Mouse (Mus musculus): ENCODE results near the gene Gstp1. TPM values are rescaled to one million over a fixed set of nuclear protein-coding genes. Genes with fewer than 3 reads are reported as not detected.

The Gstp1 gene
- polyA plus RNA-seq (2014; fragmentation: Illumina TruSeq; extraction: RNeasy Lipid Tissue Mini Kit (QIAGEN cat#74804); ENCODE audit: low read depth, low replicate concordance) = 408 TPM

GRCm38 (mm10) chr19:4037788-4038232 lies at the start of gene Gstp1:
Gstp1 (minus strand) TSS chr19:4037985.

GRCm38 (mm10) chr19:4081394-4081793 lies 43.6 kb upstream of the Gstp1 start, which contains the start of gene Cabp2:
Cabp2 (plus strand) TSS chr19:4081578.

GRCm38 (mm10) chr19:4059069-4059740 lies 21.4 kb upstream of the Gstp1 start, which contains the start of gene Gstp3:
Gstp3 (minus strand) TSS chr19:4059569.

GRCm38 (mm10) chr19:4045966-4046865 lies 8.4 kb upstream of the Gstp1 start, which contains the start of gene Gstp2:
Gstp2 (minus strand) TSS chr19:4046023.

GRCm38 (mm10) chr19:4012432-4013022 lies 25.3 kb downstream of the Gstp1 start, which contains the start of gene Ndufv1:
Ndufv1 (minus strand) TSS chr19:4012806.

GRCm38 (mm10) chr19:4003112-4003511 lies 34.7 kb downstream of the Gstp1 start, which contains the start of gene Doc2g:
Doc2g (plus strand) TSS chr19:4003313.

GRCm38 (mm10) chr19:4000119-4000900 lies 37.5 kb downstream of the Gstp1 start, which contains the start of the genes Nudt8 and Gm49405:
Nudt8 (plus strand) TSS chr19:4000580.
Gm49405 (plus strand) TSS chr19:4000626.

GRCm38 (mm10) chr19:3992416-3992815 lies 45.4 kb downstream of the Gstp1 start, which contains the start of gene Tbx10:
Tbx10 (plus strand) TSS chr19:3992752.

GRCm38 (mm10) chr19:3986334-3986733 lies 51.5 kb downstream of the Gstp1 start, which contains the start of gene Acy3:
Acy3 (plus strand) TSS chr19:3986570.

Other genes with a start within 250 kb of the Gstp1 start
- 57.2 TPM for gene Chka, start 186.2 kb downstream of the Gstp1 start, polyA plus RNA-seq (2014; fragmentation: Illumina TruSeq; extraction: RNeasy Lipid Tissue Mini Kit (QIAGEN cat#74804); ENCODE audit: low read depth, low replicate concordance)
- gene Tcirg1, start 130.9 kb downstream of the Gstp1 start, polyA plus RNA-seq (2014; fragmentation: Illumina TruSeq; extraction: RNeasy Lipid Tissue Mini Kit (QIAGEN cat#74804); ENCODE audit: low read depth, low replicate concordance) = 33.4 TPM
- 112 TPM for gene Ndufs8, start 125.2 kb downstream of the Gstp1 start, polyA plus RNA-seq (2014; fragmentation: Illumina TruSeq; extraction: RNeasy Lipid Tissue Mini Kit (QIAGEN cat#74804); ENCODE audit: low read depth, low replicate concordance)
- gene Aldh3b1, start 108.2 kb downstream of the Gstp1 start, polyA plus RNA-seq (2014; fragmentation: Illumina TruSeq; extraction: RNeasy Lipid Tissue Mini Kit (QIAGEN cat#74804); ENCODE audit: low read depth, low replicate concordance) = 8.3 TPM
- 55.5 TPM for gene Unc93b1, start 102.8 kb downstream of the Gstp1 start, polyA plus RNA-seq (2014; fragmentation: Illumina TruSeq; extraction: RNeasy Lipid Tissue Mini Kit (QIAGEN cat#74804); ENCODE audit: low read depth, low replicate concordance)
- 0.15 TPM for gene Aldh3b3, start 79.3 kb downstream of the Gstp1 start, polyA plus RNA-seq (2014; fragmentation: Illumina TruSeq; extraction: RNeasy Lipid Tissue Mini Kit (QIAGEN cat#74804); ENCODE audit: low read depth, low replicate concordance)
- 10.9 TPM for gene Aldh3b2, start 65.7 kb downstream of the Gstp1 start, polyA plus RNA-seq (2014; fragmentation: Illumina TruSeq; extraction: RNeasy Lipid Tissue Mini Kit (QIAGEN cat#74804); ENCODE audit: low read depth, low replicate concordance)
- gene Acy3, start 51.4 kb downstream of the Gstp1 start, polyA plus RNA-seq (2014; fragmentation: Illumina TruSeq; extraction: RNeasy Lipid Tissue Mini Kit (QIAGEN cat#74804); ENCODE audit: low read depth, low replicate concordance) = 32.3 TPM
- gene Tbx10, start 45.2 kb downstream of the Gstp1 start, polyA plus RNA-seq (2014; fragmentation: Illumina TruSeq; extraction: RNeasy Lipid Tissue Mini Kit (QIAGEN cat#74804); ENCODE audit: low read depth, low replicate concordance) = not detected
- 25.3 TPM for gene Nudt8, start 37.4 kb downstream of the Gstp1 start, polyA plus RNA-seq (2014; fragmentation: Illumina TruSeq; extraction: RNeasy Lipid Tissue Mini Kit (QIAGEN cat#74804); ENCODE audit: low read depth, low replicate concordance)
- 2.5 TPM for gene Gm49405, start 37.4 kb downstream of the Gstp1 start, polyA plus RNA-seq (2014; fragmentation: Illumina TruSeq; extraction: RNeasy Lipid Tissue Mini Kit (QIAGEN cat#74804); ENCODE audit: low read depth, low replicate concordance)
- 3.2 TPM for gene Doc2g, start 34.7 kb downstream of the Gstp1 start, polyA plus RNA-seq (2014; fragmentation: Illumina TruSeq; extraction: RNeasy Lipid Tissue Mini Kit (QIAGEN cat#74804); ENCODE audit: low read depth, low replicate concordance)
- 124 TPM for gene Ndufv1, start 25.2 kb downstream of the Gstp1 start, polyA plus RNA-seq (2014; fragmentation: Illumina TruSeq; extraction: RNeasy Lipid Tissue Mini Kit (QIAGEN cat#74804); ENCODE audit: low read depth, low replicate concordance)
- gene Gstp2, start 8.0 kb upstream of the Gstp1 start, polyA plus RNA-seq (2014; fragmentation: Illumina TruSeq; extraction: RNeasy Lipid Tissue Mini Kit (QIAGEN cat#74804); ENCODE audit: low read depth, low replicate concordance) = 25.3 TPM
- 0.71 TPM for gene Gstp3, start 21.6 kb upstream of the Gstp1 start, polyA plus RNA-seq (2014; fragmentation: Illumina TruSeq; extraction: RNeasy Lipid Tissue Mini Kit (QIAGEN cat#74804); ENCODE audit: low read depth, low replicate concordance)
- not detected for gene Cabp2, start 43.6 kb upstream of the Gstp1 start, polyA plus RNA-seq (2014; fragmentation: Illumina TruSeq; extraction: RNeasy Lipid Tissue Mini Kit (QIAGEN cat#74804); ENCODE audit: low read depth, low replicate concordance)
- gene Cdk2ap2, start 59.2 kb upstream of the Gstp1 start, polyA plus RNA-seq (2014; fragmentation: Illumina TruSeq; extraction: RNeasy Lipid Tissue Mini Kit (QIAGEN cat#74804); ENCODE audit: low read depth, low replicate concordance) = 93.4 TPM
- gene Pitpnm1, start 62.0 kb upstream of the Gstp1 start, polyA plus RNA-seq (2014; fragmentation: Illumina TruSeq; extraction: RNeasy Lipid Tissue Mini Kit (QIAGEN cat#74804); ENCODE audit: low read depth, low replicate concordance) = 29.6 TPM
- gene Aip, start 87.9 kb upstream of the Gstp1 start, polyA plus RNA-seq (2014; fragmentation: Illumina TruSeq; extraction: RNeasy Lipid Tissue Mini Kit (QIAGEN cat#74804); ENCODE audit: low read depth, low replicate concordance) = 74.7 TPM
- gene Gpr152, start 101.8 kb upstream of the Gstp1 start, polyA plus RNA-seq (2014; fragmentation: Illumina TruSeq; extraction: RNeasy Lipid Tissue Mini Kit (QIAGEN cat#74804); ENCODE audit: low read depth, low replicate concordance) = 0.19 TPM
- 1.1 TPM for gene Cabp4, start 106.0 kb upstream of the Gstp1 start, polyA plus RNA-seq (2014; fragmentation: Illumina TruSeq; extraction: RNeasy Lipid Tissue Mini Kit (QIAGEN cat#74804); ENCODE audit: low read depth, low replicate concordance)
- gene Coro1b, start 110.6 kb upstream of the Gstp1 start, polyA plus RNA-seq (2014; fragmentation: Illumina TruSeq; extraction: RNeasy Lipid Tissue Mini Kit (QIAGEN cat#74804); ENCODE audit: low read depth, low replicate concordance) = 169 TPM
- 3.3 TPM for gene Ptprcap, start 115.6 kb upstream of the Gstp1 start, polyA plus RNA-seq (2014; fragmentation: Illumina TruSeq; extraction: RNeasy Lipid Tissue Mini Kit (QIAGEN cat#74804); ENCODE audit: low read depth, low replicate concordance)
- 27.2 TPM for gene Rps6kb2, start 125.4 kb upstream of the Gstp1 start, polyA plus RNA-seq (2014; fragmentation: Illumina TruSeq; extraction: RNeasy Lipid Tissue Mini Kit (QIAGEN cat#74804); ENCODE audit: low read depth, low replicate concordance)
- gene Carns1, start 137.5 kb upstream of the Gstp1 start, polyA plus RNA-seq (2014; fragmentation: Illumina TruSeq; extraction: RNeasy Lipid Tissue Mini Kit (QIAGEN cat#74804); ENCODE audit: low read depth, low replicate concordance) = 5.1 TPM
- 3.5 TPM for gene Tbc1d10c, start 153.3 kb upstream of the Gstp1 start, polyA plus RNA-seq (2014; fragmentation: Illumina TruSeq; extraction: RNeasy Lipid Tissue Mini Kit (QIAGEN cat#74804); ENCODE audit: low read depth, low replicate concordance)
- 434 TPM for gene Ppp1ca, start 154.1 kb upstream of the Gstp1 start, polyA plus RNA-seq (2014; fragmentation: Illumina TruSeq; extraction: RNeasy Lipid Tissue Mini Kit (QIAGEN cat#74804); ENCODE audit: low read depth, low replicate concordance)
- 15.7 TPM for gene Rad9a, start 163.7 kb upstream of the Gstp1 start, polyA plus RNA-seq (2014; fragmentation: Illumina TruSeq; extraction: RNeasy Lipid Tissue Mini Kit (QIAGEN cat#74804); ENCODE audit: low read depth, low replicate concordance)
- gene Clcf1, start 176.3 kb upstream of the Gstp1 start, polyA plus RNA-seq (2014; fragmentation: Illumina TruSeq; extraction: RNeasy Lipid Tissue Mini Kit (QIAGEN cat#74804); ENCODE audit: low read depth, low replicate concordance) = 3.9 TPM
- gene AC109138.7, start 176.4 kb upstream of the Gstp1 start, polyA plus RNA-seq (2014; fragmentation: Illumina TruSeq; extraction: RNeasy Lipid Tissue Mini Kit (QIAGEN cat#74804); ENCODE audit: low read depth, low replicate concordance) = not detected
- 61.3 TPM for gene Pold4, start 193.9 kb upstream of the Gstp1 start, polyA plus RNA-seq (2014; fragmentation: Illumina TruSeq; extraction: RNeasy Lipid Tissue Mini Kit (QIAGEN cat#74804); ENCODE audit: low read depth, low replicate concordance)
- gene Ssh3, start 231.2 kb upstream of the Gstp1 start, polyA plus RNA-seq (2014; fragmentation: Illumina TruSeq; extraction: RNeasy Lipid Tissue Mini Kit (QIAGEN cat#74804); ENCODE audit: low read depth, low replicate concordance) = 50.4 TPM
- gene Ankrd13d, start 245.2 kb upstream of the Gstp1 start, polyA plus RNA-seq (2014; fragmentation: Illumina TruSeq; extraction: RNeasy Lipid Tissue Mini Kit (QIAGEN cat#74804); ENCODE audit: low read depth, low replicate concordance) = 7.7 TPM